ENCODE assay signal across 8 mouse cellular contexts in the genomic region with DNA sequence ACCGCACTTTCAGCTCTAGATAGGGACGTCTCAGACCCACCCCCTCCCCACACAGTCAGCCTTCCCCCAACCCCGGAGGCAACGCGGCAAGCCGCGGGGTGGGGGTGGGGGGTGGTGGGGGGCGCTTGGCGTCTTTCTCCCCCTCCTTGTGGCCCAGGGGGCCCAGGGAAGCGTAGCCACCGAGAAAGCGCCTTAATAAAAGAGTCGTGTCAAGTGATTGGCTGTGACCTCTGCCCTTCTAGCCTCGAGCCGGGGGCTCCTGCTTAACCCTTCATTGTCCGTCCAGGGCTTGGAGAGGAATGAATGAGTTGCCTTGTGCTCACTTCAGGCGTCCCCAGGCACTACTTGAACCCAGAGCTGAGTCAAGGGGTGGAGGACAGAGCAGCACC. TPM values are rescaled to one million over a fixed set of nuclear protein-coding genes. Genes with fewer than 3 reads are reported as not detected.
DNase-seq lines count a peak whose midpoint lies in the region; ATAC-seq and TF ChIP-seq lines count a peak whose summit lies in the region.

No protein-coding gene starts in this region.

- H3K9ac ChIP-seq in heart, embryonic 16.5 days (ENCODE audit: low read length) = peak overlapping the region; percentile 44; the same call in 1 of the 2 replicates
- H3K9ac ChIP-seq in heart, adult 2 months (ENCODE audit: low read depth, low read length) = no peak overlapping the region
- H3K9ac ChIP-seq in embryonic facial prominence, embryonic 12.5 days = peak overlapping the region; percentile 69
- H3K9ac ChIP-seq in intestine, postnatal 0 days (ENCODE audit: low read depth, low read length) = no peak overlapping the region
- H3K9ac ChIP-seq in neural tube, embryonic 12.5 days = peak overlapping the region; percentile 62

- H3K4me3 ChIP-seq in heart, embryonic 16.5 days (ENCODE audit: low read length) = peak overlapping the region; percentile 41
- no peak overlapping the region for H3K4me3 ChIP-seq in heart, adult 2 months
- peak overlapping the region; percentile 56 for H3K4me3 ChIP-seq in embryonic facial prominence, embryonic 12.5 days
- peak overlapping the region; percentile 13 for H3K4me3 ChIP-seq in intestine, postnatal 0 days (ENCODE audit: low read depth, low read length)
- peak overlapping the region; percentile 44 for H3K4me3 ChIP-seq in neural tube, embryonic 12.5 days

- peak overlapping the region; percentile 64 for H3K4me2 ChIP-seq in heart, embryonic 16.5 days (ENCODE audit: low read depth, low read length)
- H3K4me2 ChIP-seq in embryonic facial prominence, embryonic 12.5 days (replicated peaks) = peak overlapping the region; percentile 74
- H3K4me2 ChIP-seq in intestine, postnatal 0 days (replicated peaks; ENCODE audit: low read depth) = peak overlapping the region; percentile 47
- H3K4me2 ChIP-seq in neural tube, embryonic 12.5 days (replicated peaks) = peak overlapping the region; percentile 71

- H3K36me3 ChIP-seq in heart, embryonic 16.5 days (ENCODE audit: control insufficient read depth, insufficient read depth) = no peaks in the 10 kb centered on the region
- no peaks in the 10 kb centered on the region for H3K36me3 ChIP-seq in heart, adult 2 months (ENCODE audit: control insufficient read depth, insufficient read depth, low read length)
- H3K36me3 ChIP-seq in embryonic facial prominence, embryonic 12.5 days = peaks cover 7% of the 10 kb centered on the region; the same call in 1 of the 2 replicates
- 0 out of 2 replicates have a peak, but pooled peaks cover 2% of the 10 kb centered on the region for H3K36me3 ChIP-seq in intestine, postnatal 0 days (ENCODE audit: control insufficient read depth, insufficient read depth)
- 0 out of 2 replicates have a peak, but pooled peaks cover 4% of the 10 kb centered on the region for H3K36me3 ChIP-seq in neural tube, embryonic 12.5 days

- 2% methylated on average over 17 of the region's 17 CpGs for WGBS in heart, embryonic 16.5 days
- 2% methylated on average over 17 of the region's 17 CpGs for WGBS in heart, adult 2 months
- WGBS in embryonic facial prominence, embryonic 12.5 days = under 1% methylated on average over 17 of the region's 17 CpGs
- WGBS in intestine, postnatal 0 days = 1% methylated on average over 17 of the region's 17 CpGs
- under 1% methylated on average over 17 of the region's 17 CpGs for WGBS in neural tube, embryonic 12.5 days

- no peaks in the 10 kb centered on the region for H3K79me2 ChIP-seq in heart, adult 2 months (replicated peaks; ENCODE audit: control insufficient read depth, insufficient read depth, low read length)

- no peaks in the 10 kb centered on the region for H3K9me3 ChIP-seq in heart, embryonic 16.5 days (replicated peaks; ENCODE audit: control insufficient read depth, low read length)
- no peaks in the 10 kb centered on the region for H3K9me3 ChIP-seq in embryonic facial prominence, embryonic 12.5 days
- no peaks in the 10 kb centered on the region for H3K9me3 ChIP-seq in intestine, postnatal 0 days (ENCODE audit: control insufficient read depth)
- no peaks in the 10 kb centered on the region for H3K9me3 ChIP-seq in neural tube, embryonic 12.5 days

- peaks cover 62% of the 10 kb centered on the region for H3K27me3 ChIP-seq in heart, embryonic 16.5 days (ENCODE audit: control insufficient read depth, insufficient read depth, low read length)
- peaks cover 10% of the 10 kb centered on the region for H3K27me3 ChIP-seq in heart, adult 2 months (ENCODE audit: control insufficient read depth, insufficient read depth, low read length)
- no peaks in the 10 kb centered on the region for H3K27me3 ChIP-seq in embryonic facial prominence, embryonic 12.5 days
- H3K27me3 ChIP-seq in intestine, postnatal 0 days (replicated peaks; ENCODE audit: control insufficient read depth, insufficient read depth, low read length) = peaks cover 51% of the 10 kb centered on the region
- H3K27me3 ChIP-seq in neural tube, embryonic 12.5 days (replicated peaks) = no peaks in the 10 kb centered on the region

- no peak for DNase-seq in heart, adult 2 months
- no peak for DNase-seq in spleen, postnatal 10 days (ENCODE audit: low spot score in 2 of 2)
- no peak for DNase-seq in gastrocnemius, postnatal 14 days
- DNase-seq in lung, postnatal 14 days = no peak

- no peak for TF ChIP-seq CTCF in heart, adult 2 months (IDR thresholded peaks at IDR 0.05)
- TF ChIP-seq CTCF in intestine, postnatal 0 days (IDR thresholded peaks at IDR 0.05; ENCODE audit: low read depth) = no peak

- no peak for TF ChIP-seq POLR2A in heart, adult 2 months (IDR thresholded peaks at IDR 0.05; ENCODE audit: insufficient read depth, low read depth, low read length)

- no peak overlapping the region for H3K27ac ChIP-seq in heart, embryonic 16.5 days (ENCODE audit: low read length)
- no peak overlapping the region for H3K27ac ChIP-seq in heart, adult 2 months
- H3K27ac ChIP-seq in embryonic facial prominence, embryonic 12.5 days = peak overlapping the region; percentile 97
- H3K27ac ChIP-seq in intestine, postnatal 0 days (ENCODE audit: low read depth, low read length) = no peak overlapping the region
- H3K27ac ChIP-seq in neural tube, embryonic 12.5 days = 0 out of 2 replicates have a peak overlapping the region, but pooled peaks have one; percentile 18

- no peak for TF ChIP-seq EP300 in heart, adult 2 months (IDR thresholded peaks at IDR 0.05; ENCODE audit: insufficient read depth, low read depth, low read length)

- intact Hi-C loops in heart, adult 2 months (cut with DNase I) = no loop called here
- intact Hi-C loops in gastrocnemius, postnatal 14 days (cut with DNase I; ENCODE audit: low total_unique reads) = loop anchor here (10.0 kb wide), 1 partner anchor 107 kb away; a partner anchor contains a TSS

- peaks cover 31% of the 10 kb centered on the region for H3K4me1 ChIP-seq in heart, embryonic 16.5 days (ENCODE audit: control insufficient read depth, insufficient read depth, low read length)
- peaks cover 5% of the 10 kb centered on the region for H3K4me1 ChIP-seq in heart, adult 2 months (ENCODE audit: control insufficient read depth, insufficient read depth, low read length)
- peaks cover 73% of the 10 kb centered on the region for H3K4me1 ChIP-seq in embryonic facial prominence, embryonic 12.5 days
- H3K4me1 ChIP-seq in intestine, postnatal 0 days (replicated peaks; ENCODE audit: control insufficient read depth, insufficient read depth, low read length) = no peaks in the 10 kb centered on the region
- peaks cover 78% of the 10 kb centered on the region for H3K4me1 ChIP-seq in neural tube, embryonic 12.5 days

- ATAC-seq in heart, embryonic 16.5 days (replicated peaks; ENCODE audit: extremely low read depth, insufficient read depth, low FRiP score) = no peak
- no peak for ATAC-seq in embryonic facial prominence, embryonic 12.5 days (ENCODE audit: insufficient number of reproducible peaks, insufficient read depth, low FRiP score, low TSS enrichment)
- no peak for ATAC-seq in intestine, postnatal 0 days
- ATAC-seq in neural tube, embryonic 12.5 days (ENCODE audit: low FRiP score, low read depth) = peak; percentile 4; the same call in 1 of the 2 replicates

RNA-seq across cellular contexts. Expression of a gene that starts 0.7 kb away (rescaled TPM):
- 7.8 and 10.1 TPM in 2 replicates for polyA plus RNA-seq in heart, embryonic 16.5 days (2015; fragmentation: Nextera tagmentation; extraction: Ambion mirVana)
- under 1 TPM in 1 of 2 experiments, not detected in 1; 0.25 TPM for total RNA-seq in heart, adult 2 months (2021)
- not detected in 2 replicates for polyA plus RNA-seq in heart, adult 2 months (2012; rRNA removed)
- polyA plus RNA-seq in embryonic facial prominence, embryonic 12.5 days (2016; fragmentation: Nextera tagmentation; extraction: Ambion mirVana) = 467 and 481 TPM in 2 replicates
- polyA plus RNA-seq in intestine, postnatal 0 days (2015; fragmentation: Nextera tagmentation; extraction: Ambion mirVana) = 0.81 and 1.9 TPM in 2 replicates
- polyA plus RNA-seq in neural tube, embryonic 12.5 days (2016; fragmentation: Nextera tagmentation; extraction: Ambion mirVana) = 372 and 405 TPM in 2 replicates
- under 1 TPM; 0.31 to 0.33 TPM for total RNA-seq in gastrocnemius, postnatal 14 days (2021)

RNA-seq across cellular contexts. Expression of a gene that starts 17.3 kb away (rescaled TPM):
- polyA plus RNA-seq in heart, embryonic 16.5 days (2015; fragmentation: Nextera tagmentation; extraction: Ambion mirVana) = 14.0 and 15.1 TPM in 2 replicates
- 1 to 10 TPM; 4.7 to 5.5 TPM for total RNA-seq in heart, adult 2 months (2021)
- 17.2 and 18.7 TPM in 2 replicates for polyA plus RNA-seq in heart, adult 2 months (2012; rRNA removed)
- 23.2 and 23.8 TPM in 2 replicates for polyA plus RNA-seq in embryonic facial prominence, embryonic 12.5 days (2016; fragmentation: Nextera tagmentation; extraction: Ambion mirVana)
- polyA plus RNA-seq in intestine, postnatal 0 days (2015; fragmentation: Nextera tagmentation; extraction: Ambion mirVana) = 5.8 and 6.1 TPM in 2 replicates
- 22.2 TPM in 2 replicates for polyA plus RNA-seq in neural tube, embryonic 12.5 days (2016; fragmentation: Nextera tagmentation; extraction: Ambion mirVana)
- total RNA-seq in gastrocnemius, postnatal 14 days (2021) = 1 to 10 TPM; 3.6 to 3.9 TPM

RNA-seq across cellular contexts. Expression of a gene that starts 17.7 kb away (rescaled TPM):
- polyA plus RNA-seq in heart, embryonic 16.5 days (2015; fragmentation: Nextera tagmentation; extraction: Ambion mirVana) = 29.2 and 29.4 TPM in 2 replicates
- total RNA-seq in heart, adult 2 months (2021) = 10 to 100 TPM; 10.6 to 10.9 TPM
- polyA plus RNA-seq in heart, adult 2 months (2012; rRNA removed) = 6.2 and 10.8 TPM in 2 replicates
- 75.4 and 80.1 TPM in 2 replicates for polyA plus RNA-seq in embryonic facial prominence, embryonic 12.5 days (2016; fragmentation: Nextera tagmentation; extraction: Ambion mirVana)
- 13.9 and 14.1 TPM in 2 replicates for polyA plus RNA-seq in intestine, postnatal 0 days (2015; fragmentation: Nextera tagmentation; extraction: Ambion mirVana)
- 60.7 and 64.1 TPM in 2 replicates for polyA plus RNA-seq in neural tube, embryonic 12.5 days (2016; fragmentation: Nextera tagmentation; extraction: Ambion mirVana)
- total RNA-seq in gastrocnemius, postnatal 14 days (2021) = 1 to 10 TPM; 9.0 to 9.6 TPM

RNA-seq across cellular contexts. Expression of a gene that starts 23.1 kb away (rescaled TPM):
- 9.5 and 13.4 TPM in 2 replicates for polyA plus RNA-seq in heart, embryonic 16.5 days (2015; fragmentation: Nextera tagmentation; extraction: Ambion mirVana)
- total RNA-seq in heart, adult 2 months (2021) = 10 to 100 TPM; 14.7 to 22.8 TPM
- 6.2 and 10.0 TPM in 2 replicates for polyA plus RNA-seq in heart, adult 2 months (2012; rRNA removed)
- 40.0 and 42.0 TPM in 2 replicates for polyA plus RNA-seq in embryonic facial prominence, embryonic 12.5 days (2016; fragmentation: Nextera tagmentation; extraction: Ambion mirVana)
- 9.2 and 9.5 TPM in 2 replicates for polyA plus RNA-seq in intestine, postnatal 0 days (2015; fragmentation: Nextera tagmentation; extraction: Ambion mirVana)
- polyA plus RNA-seq in neural tube, embryonic 12.5 days (2016; fragmentation: Nextera tagmentation; extraction: Ambion mirVana) = 140 and 169 TPM in 2 replicates
- 10 to 100 TPM; 37.2 to 51.2 TPM for total RNA-seq in gastrocnemius, postnatal 14 days (2021)

RNA-seq across cellular contexts. Expression of a gene that starts 28.5 kb away (rescaled TPM):
- 66.1 and 68.4 TPM in 2 replicates for polyA plus RNA-seq in heart, embryonic 16.5 days (2015; fragmentation: Nextera tagmentation; extraction: Ambion mirVana)
- 10 to 100 TPM; 70.4 to 71.9 TPM for total RNA-seq in heart, adult 2 months (2021)
- 53.3 and 88.7 TPM in 2 replicates for polyA plus RNA-seq in heart, adult 2 months (2012; rRNA removed)
- polyA plus RNA-seq in embryonic facial prominence, embryonic 12.5 days (2016; fragmentation: Nextera tagmentation; extraction: Ambion mirVana) = 71.4 and 72.9 TPM in 2 replicates
- 74.9 and 79.5 TPM in 2 replicates for polyA plus RNA-seq in intestine, postnatal 0 days (2015; fragmentation: Nextera tagmentation; extraction: Ambion mirVana)
- polyA plus RNA-seq in neural tube, embryonic 12.5 days (2016; fragmentation: Nextera tagmentation; extraction: Ambion mirVana) = 78.4 and 81.7 TPM in 2 replicates
- 10 to 100 TPM; 42.1 to 46.5 TPM for total RNA-seq in gastrocnemius, postnatal 14 days (2021)

Comparison
In these comparisons a context has a peak if more than half of its experiments do, and no peak if none do; other contexts are left out.
1. H3K9ac ChIP-seq: peak in heart, embryonic 16.5 days (single experiment), embryonic facial prominence, embryonic 12.5 days (single experiment) and neural tube, embryonic 12.5 days (single experiment); none in heart, adult 2 months (single experiment) and intestine, postnatal 0 days (single experiment).
2. H3K27ac ChIP-seq: peak in embryonic facial prominence, embryonic 12.5 days (single experiment) and neural tube, embryonic 12.5 days (single experiment); none in heart, embryonic 16.5 days (single experiment), heart, adult 2 months (single experiment) and intestine, postnatal 0 days (single experiment).
3. RNA of a gene that starts 0.7 kb away (polyA plus RNA-seq): 467 to 481 TPM in embryonic facial prominence, embryonic 12.5 days and 372 to 405 TPM in neural tube, embryonic 12.5 days; 7.8 to 10.1 TPM in heart, embryonic 16.5 days, 0.81 to 1.9 TPM in intestine, postnatal 0 days and not detected in heart, adult 2 months; every median in the first group is over 10 times any median in the second.
4. Peak in every context shown above with its lines, with median percentiles within 50 percentile points of each other: H3K4me2 ChIP-seq.